In genomic region chr6:136467837-136468236, GRCm38 (mm10) we compare ENCODE assay signal across 9 mouse cellular contexts. TPM values are rescaled to one million over a fixed set of nuclear protein-coding genes. Genes with fewer than 3 reads are reported as not detected.
A peak's percentile ranks its signal among the peaks of the same experiment; 100 is the strongest.
DNase-seq lines count a peak whose midpoint lies in the region; ATAC-seq and TF ChIP-seq lines count a peak whose summit lies in the region.
"Had no signal": no experiment of that assay in that cellular context is flagged by ENCODE, and none has a peak within 500 bp of the region (broad histone marks: within the 10 kb centered on the region; RNA-seq: fewer than 3 reads in every experiment).

No protein-coding gene starts in this region.

- no peak for TF ChIP-seq CTCF in embryonic fibroblast, embryonic 13.5 days (IDR thresholded peaks at IDR 0.05; ENCODE audit: borderline replicate concordance, insufficient read depth, low read length)

- H3K27me3 ChIP-seq in erythroblast, embryonic 14.5 days (ENCODE audit: control insufficient read depth) = peaks cover 8% of the 10 kb centered on the region
- H3K27me3 ChIP-seq in intestine, embryonic 15.5 days (replicated peaks) = no peaks in the 10 kb centered on the region
- no peaks in the 10 kb centered on the region for H3K27me3 ChIP-seq in neural tube, embryonic 15.5 days (replicated peaks)

- H3K4me3 ChIP-seq in erythroblast, embryonic 14.5 days (replicated peaks) = peak overlapping the region; percentile 51
- H3K4me3 ChIP-seq in embryonic fibroblast, embryonic 13.5 days (ENCODE audit: insufficient read depth, low read length) = no peak overlapping the region
- no peak overlapping the region for H3K4me3 ChIP-seq in intestine, embryonic 15.5 days (replicated peaks)
- H3K4me3 ChIP-seq in neural tube, embryonic 15.5 days (replicated peaks) = no peak overlapping the region

- 67% methylated on average over 5 of the region's 5 CpGs for WGBS in intestine, embryonic 15.5 days
- 58% methylated on average over 5 of the region's 5 CpGs for WGBS in neural tube, embryonic 15.5 days

- H3K36me3 ChIP-seq in erythroblast, embryonic 14.5 days (ENCODE audit: control insufficient read depth) = no peaks in the 10 kb centered on the region
- no peaks in the 10 kb centered on the region for H3K36me3 ChIP-seq in intestine, embryonic 15.5 days
- no peaks in the 10 kb centered on the region for H3K36me3 ChIP-seq in neural tube, embryonic 15.5 days

- peak; percentile 41 for DNase-seq in 3134 (ENCODE audit: extremely low read depth, insufficient read length, low spot score)
- DNase-seq in testis, postnatal 10 days (ENCODE audit: low spot score) = no peak
- no peak for DNase-seq in ovary, postnatal 36 days (ENCODE audit: low spot score)

- H3K27ac ChIP-seq in embryonic fibroblast, embryonic 13.5 days (ENCODE audit: insufficient read depth, low read length) = peak overlapping the region; percentile 93
- peak overlapping the region; percentile 84 for H3K27ac ChIP-seq in intestine, embryonic 15.5 days
- H3K27ac ChIP-seq in neural tube, embryonic 15.5 days (replicated peaks) = peak overlapping the region; percentile 92

- peaks cover 73% of the 10 kb centered on the region for H3K4me1 ChIP-seq in erythroblast, embryonic 14.5 days (ENCODE audit: control insufficient read depth)
- H3K4me1 ChIP-seq in embryonic fibroblast, embryonic 13.5 days (ENCODE audit: control insufficient read depth, insufficient read depth, low read length) = peaks cover 6% of the 10 kb centered on the region; the same call in 1 of the 2 replicates
- peaks cover 21% of the 10 kb centered on the region for H3K4me1 ChIP-seq in intestine, embryonic 15.5 days (replicated peaks)
- peaks cover 39% of the 10 kb centered on the region for H3K4me1 ChIP-seq in neural tube, embryonic 15.5 days

- no peak overlapping the region for H3K4me2 ChIP-seq in intestine, embryonic 15.5 days (replicated peaks)
- no peak overlapping the region for H3K4me2 ChIP-seq in neural tube, embryonic 15.5 days

- H3K9me3 ChIP-seq in erythroblast, embryonic 14.5 days (ENCODE audit: control insufficient read depth, low read length) = no peaks in the 10 kb centered on the region
- no peaks in the 10 kb centered on the region for H3K9me3 ChIP-seq in intestine, embryonic 15.5 days
- H3K9me3 ChIP-seq in neural tube, embryonic 15.5 days (replicated peaks) = no peaks in the 10 kb centered on the region

- H3K9ac ChIP-seq in intestine, embryonic 15.5 days = no peak overlapping the region
- no peak overlapping the region for H3K9ac ChIP-seq in neural tube, embryonic 15.5 days (replicated peaks)

- ATAC-seq in erythroblast, adult 5-6 weeks (replicated peaks; ENCODE audit: low FRiP score, poor library complexity, severe bottlenecking) = no peak
- no peak for ATAC-seq in intestine, embryonic 15.5 days
- ATAC-seq in neural tube, embryonic 15.5 days (ENCODE audit: low FRiP score) = no peak

- TF ChIP-seq POLR2A in embryonic fibroblast, embryonic 13.5 days (IDR thresholded peaks at IDR 0.05; ENCODE audit: low read depth, low read length) = no peak

RNA-seq across cellular contexts. Expression of gene Atf7ip, which starts 38.1 kb away (rescaled TPM):
- 3.8 and 4.7 TPM in 2 replicates for polyA plus RNA-seq in erythroblast, embryonic 14.5 days (2012)
- total RNA-seq in erythroblast, adult 5-6 weeks (2015; ENCODE audit: low replicate concordance) = 153 and 185 TPM in 2 replicates
- 205 and 233 TPM in 2 replicates for total RNA-seq in erythroblast, adult 5-6 weeks (2017; ENCODE audit: low replicate concordance)
- polyA plus RNA-seq in embryonic fibroblast, embryonic 13.5 days (2011; ENCODE audit: insufficient read length, low read depth, missing spikeins) = 68.6 and 75.8 TPM in 2 replicates
- 24.1 and 25.4 TPM in 2 replicates for polyA plus RNA-seq in intestine, embryonic 15.5 days (2015; fragmentation: Nextera tagmentation; extraction: Ambion mirVana)
- polyA plus RNA-seq in neural tube, embryonic 15.5 days (2015; fragmentation: Nextera tagmentation; extraction: Ambion mirVana) = 33.5 and 36.0 TPM in 2 replicates

RNA-seq across cellular contexts. Expression of gene E330021D16Rik, which starts 52.5 kb away (rescaled TPM):
- not detected in 2 replicates for polyA plus RNA-seq in erythroblast, embryonic 14.5 days (2012)
- total RNA-seq in erythroblast, adult 5-6 weeks (2015; ENCODE audit: low replicate concordance) = not detected in 2 replicates
- not detected in 2 replicates for total RNA-seq in erythroblast, adult 5-6 weeks (2017; ENCODE audit: low replicate concordance)
- polyA plus RNA-seq in embryonic fibroblast, embryonic 13.5 days (2011; ENCODE audit: insufficient read length, low read depth, missing spikeins) = 0.37 and 0.49 TPM in 2 replicates
- polyA plus RNA-seq in intestine, embryonic 15.5 days (2015; fragmentation: Nextera tagmentation; extraction: Ambion mirVana) = 0.19 TPM in 1 of 2 replicates, not detected in the other
- 0.13 TPM in 1 of 2 replicates, not detected in the other for polyA plus RNA-seq in neural tube, embryonic 15.5 days (2015; fragmentation: Nextera tagmentation; extraction: Ambion mirVana)
- total RNA-seq: heart, postnatal 36 days had no signal
